Mouse (Mus musculus): ENCODE measurements around the gene Col23a1. TPM values are rescaled to one million over a fixed set of nuclear protein-coding genes. Genes with fewer than 3 reads are reported as not detected.

The Col23a1 gene
- total RNA-seq, 1 experiment from 2014 or later: not detected

GRCm38 (mm10) chr11:51453742-51454141, 164.0 kb downstream of the Col23a1 start:
- ATAC-seq (replicated peaks; ENCODE audit: insufficient number of reproducible peaks, low FRiP score, low TSS enrichment, poor library complexity, severe bottlenecking): no peak

- ATAC-seq (replicated peaks; ENCODE audit: insufficient number of reproducible peaks, low FRiP score, low TSS enrichment, poor library complexity, severe bottlenecking): peak; percentile 56; the same call in 1 of the 2 replicates
Observed at GRCm38 (mm10) chr11:51455501-51455900, 165.8 kb downstream of the Col23a1 start.

DNA sequence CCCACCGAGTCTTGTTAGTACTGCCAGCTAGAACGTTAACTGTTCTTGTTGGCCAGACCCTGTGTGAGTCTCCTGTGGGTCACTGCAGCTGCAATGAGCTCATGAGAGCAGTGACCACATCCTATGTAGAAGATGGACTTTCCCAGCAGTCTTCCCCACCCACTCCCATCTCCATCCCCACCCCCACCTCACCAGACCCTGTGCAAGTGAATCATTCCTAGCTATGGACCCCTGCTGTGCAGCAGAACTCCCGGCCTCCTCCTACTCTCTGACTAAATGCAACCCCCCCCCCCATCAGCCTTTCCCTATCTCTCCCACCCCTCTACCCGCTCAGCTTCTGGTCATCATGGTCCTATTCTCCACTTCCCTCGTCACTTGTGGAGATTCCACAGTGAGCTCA, 167.9 kb downstream of the Col23a1 start:
- no peak for ATAC-seq (replicated peaks; ENCODE audit: insufficient number of reproducible peaks, low FRiP score, low TSS enrichment, poor library complexity, severe bottlenecking)

- ATAC-seq (replicated peaks; ENCODE audit: insufficient number of reproducible peaks, low FRiP score, low TSS enrichment, poor library complexity, severe bottlenecking): no peak
Observed at GRCm38 (mm10) chr11:51458649-51459048, 168.9 kb downstream of the Col23a1 start.

- ATAC-seq (replicated peaks; ENCODE audit: insufficient number of reproducible peaks, low FRiP score, low TSS enrichment, poor library complexity, severe bottlenecking): no peak
Observed at GRCm38 (mm10) chr11:51459569-51460043, 169.9 kb downstream of the Col23a1 start.

- ATAC-seq (replicated peaks; ENCODE audit: insufficient number of reproducible peaks, low FRiP score, low TSS enrichment, poor library complexity, severe bottlenecking): no peak
Observed at GRCm38 (mm10) chr11:51468737-51469136, 179.0 kb downstream of the Col23a1 start.

- ATAC-seq (replicated peaks; ENCODE audit: insufficient number of reproducible peaks, low FRiP score, low TSS enrichment, poor library complexity, severe bottlenecking): no peak
Observed at GRCm38 (mm10) chr11:51469341-51469831, 179.7 kb downstream of the Col23a1 start.

GRCm38 (mm10) chr11:51470383-51471144, 180.8 kb downstream of the Col23a1 start:
- no peak for ATAC-seq (replicated peaks; ENCODE audit: insufficient number of reproducible peaks, low FRiP score, low TSS enrichment, poor library complexity, severe bottlenecking)

- ATAC-seq (replicated peaks; ENCODE audit: insufficient number of reproducible peaks, low FRiP score, low TSS enrichment, poor library complexity, severe bottlenecking): no peak
Observed at GRCm38 (mm10) chr11:51473686-51474085, 184.0 kb downstream of the Col23a1 start.

DNA sequence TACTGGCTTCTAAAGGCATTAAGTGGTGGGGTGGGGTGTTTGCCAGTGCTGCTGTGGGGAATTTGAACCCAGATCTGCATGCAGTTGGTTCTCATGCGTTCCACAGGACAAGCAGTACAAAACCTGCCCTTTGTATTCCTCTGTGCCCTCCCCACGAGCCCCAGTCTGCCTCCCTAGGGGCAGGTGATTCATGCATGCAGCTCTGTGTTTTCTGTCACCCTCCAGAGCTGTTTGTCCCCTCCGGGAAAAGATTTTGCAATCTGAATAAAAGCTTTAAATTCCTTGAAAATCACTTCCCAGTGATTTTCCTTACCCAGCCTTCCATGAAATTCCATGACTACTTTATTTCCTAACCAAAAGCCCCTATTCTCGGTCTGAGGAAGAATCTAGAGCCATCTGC, 186.8 kb downstream of the Col23a1 start:
- no peak for ATAC-seq (replicated peaks; ENCODE audit: insufficient number of reproducible peaks, low FRiP score, low TSS enrichment, poor library complexity, severe bottlenecking)

GRCm38 (mm10) chr11:51477571-51477970, 187.9 kb downstream of the Col23a1 start:
- ATAC-seq (replicated peaks; ENCODE audit: insufficient number of reproducible peaks, low FRiP score, low TSS enrichment, poor library complexity, severe bottlenecking): no peak

DNA sequence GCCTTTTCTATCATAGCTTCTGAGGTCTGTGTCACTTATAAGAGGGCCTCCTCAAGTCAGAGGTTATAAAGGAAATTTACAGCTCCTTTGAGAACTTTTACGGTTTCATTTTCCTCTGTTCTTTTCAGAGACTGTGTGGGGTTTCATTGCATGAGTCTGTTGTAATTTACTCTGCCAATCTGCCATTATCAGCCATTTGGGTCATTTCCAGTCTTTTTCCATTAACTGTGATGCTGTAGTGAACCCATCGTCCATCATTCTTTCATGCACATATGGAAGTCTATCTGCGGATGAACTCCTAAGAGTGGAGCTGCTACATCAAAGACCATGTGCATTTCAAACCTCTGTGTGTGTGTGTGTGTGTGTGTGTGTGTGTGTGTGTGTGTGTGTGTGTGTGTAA, 192.5 kb downstream of the Col23a1 start:
- ATAC-seq (replicated peaks; ENCODE audit: insufficient number of reproducible peaks, low FRiP score, low TSS enrichment, poor library complexity, severe bottlenecking): no peak

- ATAC-seq (replicated peaks; ENCODE audit: insufficient number of reproducible peaks, low FRiP score, low TSS enrichment, poor library complexity, severe bottlenecking): no peak
Observed at GRCm38 (mm10) chr11:51485051-51485521, 195.4 kb downstream of the Col23a1 start.

- no peak for ATAC-seq (replicated peaks; ENCODE audit: insufficient number of reproducible peaks, low FRiP score, low TSS enrichment, poor library complexity, severe bottlenecking)
Observed at GRCm38 (mm10) chr11:51485775-51486464, 196.2 kb downstream of the Col23a1 start.

GRCm38 (mm10) chr11:51488813-51489212, 199.1 kb downstream of the Col23a1 start:
- no peak for ATAC-seq (replicated peaks; ENCODE audit: insufficient number of reproducible peaks, low FRiP score, low TSS enrichment, poor library complexity, severe bottlenecking)

GRCm38 (mm10) chr11:51493421-51493820, 203.7 kb downstream of the Col23a1 start:
- ATAC-seq (replicated peaks; ENCODE audit: insufficient number of reproducible peaks, low FRiP score, low TSS enrichment, poor library complexity, severe bottlenecking): no peak

- no peak for ATAC-seq (replicated peaks; ENCODE audit: insufficient number of reproducible peaks, low FRiP score, low TSS enrichment, poor library complexity, severe bottlenecking)
Observed at GRCm38 (mm10) chr11:51494178-51494577, 204.5 kb downstream of the Col23a1 start.

GRCm38 (mm10) chr11:51499776-51500175, 210.1 kb downstream of the Col23a1 start:
- no peak for ATAC-seq (replicated peaks; ENCODE audit: insufficient number of reproducible peaks, low FRiP score, low TSS enrichment, poor library complexity, severe bottlenecking)

- no peak for ATAC-seq (replicated peaks; ENCODE audit: insufficient number of reproducible peaks, low FRiP score, low TSS enrichment, poor library complexity, severe bottlenecking)
Observed at GRCm38 (mm10) chr11:51502431-51502851, 212.7 kb downstream of the Col23a1 start.

- no peak for ATAC-seq (replicated peaks; ENCODE audit: insufficient number of reproducible peaks, low FRiP score, low TSS enrichment, poor library complexity, severe bottlenecking)
Observed at GRCm38 (mm10) chr11:51504946-51505345, 215.2 kb downstream of the Col23a1 start.

All from monocyte, adult 5-6 weeks (primary cell).